Mouse (Mus musculus): ENCODE measurements around the gene Tmc2.

Gene Tmc2

DNA sequence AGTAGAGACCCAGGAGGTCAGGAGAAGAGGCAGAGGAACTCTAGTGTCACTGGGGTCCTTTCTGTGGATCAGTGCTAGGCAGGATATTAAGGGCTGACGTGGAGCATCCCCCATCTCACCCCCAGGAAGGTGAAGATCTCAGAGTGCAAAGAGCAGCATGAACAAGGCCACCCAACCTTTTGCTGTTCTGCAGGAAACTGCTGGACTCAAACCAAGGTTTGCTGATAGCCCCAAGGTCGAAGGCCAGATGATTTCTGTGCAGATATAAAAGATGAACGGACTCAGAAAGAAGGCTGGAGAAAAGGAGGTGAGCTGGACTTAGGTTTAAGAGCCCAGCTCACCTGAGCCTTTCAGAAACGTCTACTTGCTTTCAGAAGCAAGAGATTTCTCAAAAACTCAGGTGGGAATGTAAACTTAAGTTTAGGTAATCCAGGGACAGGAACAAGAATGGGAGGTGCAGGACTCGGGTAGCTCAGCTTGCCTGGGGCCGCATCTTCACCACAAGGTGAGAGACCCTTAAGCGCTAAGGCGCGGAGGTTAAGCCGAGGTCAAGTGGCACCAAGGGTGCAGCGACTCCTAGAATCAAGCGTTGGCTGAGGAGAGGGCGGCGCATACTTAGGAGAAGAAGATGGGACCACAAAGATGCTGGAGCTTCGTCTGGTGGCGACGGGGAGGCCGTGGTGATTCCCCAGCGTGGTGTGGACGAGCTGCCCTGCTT, 99.4 kb downstream of the Tmc2 start:
- in situ Hi-C loops (cut with MboI, MseI), result loop anchor here (5.0 kb wide), 2 partner anchors 68 to 128 kb away; partner anchors contain the start of genes Pced1a (in 1 of the 2) and Vps16 (in 1 of the 2)

DNA sequence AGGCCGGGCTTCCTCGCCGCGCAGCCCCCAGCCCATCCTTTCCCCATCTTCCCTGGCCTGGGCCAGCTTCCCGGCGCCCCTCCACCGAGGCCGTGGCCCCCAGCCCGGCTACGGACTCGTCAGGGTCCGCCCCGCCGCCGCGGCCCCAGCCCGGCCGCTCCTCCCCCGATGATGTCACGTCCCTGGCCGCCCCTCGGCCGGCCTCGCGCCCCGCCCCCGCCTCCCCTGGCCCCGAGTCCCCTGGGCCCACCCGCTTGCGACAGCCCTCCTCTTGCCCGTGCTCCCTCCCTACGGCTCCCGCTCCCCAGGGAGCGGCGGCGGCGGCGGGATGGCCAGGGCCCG, 99.9 kb downstream of the Tmc2 start, which contains the start of gene Ebf4:
Ebf4 (plus strand) TSS at position 234 of the 342 bp plus-strand sequence.
- in situ Hi-C loops (cut with MboI, MseI), result loop anchor here (5.0 kb wide), 2 partner anchors 67 to 127 kb away; partner anchors contain the start of genes Pced1a (in 1 of the 2) and Vps16 (in 1 of the 2)

DNA sequence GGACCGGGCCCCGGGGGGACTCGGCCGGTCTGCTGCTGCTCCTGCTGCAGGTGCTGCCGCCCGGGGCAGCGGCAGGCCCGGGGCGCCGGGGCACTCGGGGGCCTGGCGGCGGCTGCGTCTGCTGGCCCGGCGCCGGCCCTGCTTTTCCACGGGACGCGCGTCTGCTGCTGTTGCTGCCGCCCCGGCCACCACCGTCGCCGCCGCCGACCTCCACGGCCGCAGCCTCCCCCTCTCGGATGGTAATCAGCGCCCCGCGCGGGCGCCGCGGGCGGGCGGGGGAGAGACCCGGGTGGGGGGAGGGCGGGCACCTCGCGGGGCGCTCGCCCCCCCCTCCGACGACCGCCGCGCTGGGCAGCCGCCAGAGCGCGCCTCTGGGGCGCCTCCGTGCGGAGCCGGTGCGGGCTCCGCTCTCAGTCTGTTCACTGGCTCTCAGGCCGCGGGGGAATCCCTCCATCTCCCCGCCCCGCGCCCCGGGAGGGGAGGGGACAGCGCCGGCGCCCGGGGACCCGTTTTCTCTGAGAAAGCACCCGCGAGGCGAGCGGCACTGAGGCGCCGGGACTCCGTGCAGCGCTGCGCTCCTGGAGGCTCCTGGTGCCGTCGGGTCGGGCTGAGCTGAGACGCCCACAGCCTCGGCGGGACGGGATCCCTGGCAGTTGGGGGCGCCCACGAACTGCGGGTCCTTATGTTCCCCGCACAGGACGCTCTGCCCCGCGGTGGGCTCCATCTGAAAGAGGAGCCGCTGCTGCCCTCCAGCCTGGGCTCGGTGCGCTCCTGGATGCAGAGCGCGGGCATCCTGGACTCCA, 100.5 kb downstream of the Tmc2 start:
- in situ Hi-C loops (cut with MboI, MseI), result no loop called here

DNA sequence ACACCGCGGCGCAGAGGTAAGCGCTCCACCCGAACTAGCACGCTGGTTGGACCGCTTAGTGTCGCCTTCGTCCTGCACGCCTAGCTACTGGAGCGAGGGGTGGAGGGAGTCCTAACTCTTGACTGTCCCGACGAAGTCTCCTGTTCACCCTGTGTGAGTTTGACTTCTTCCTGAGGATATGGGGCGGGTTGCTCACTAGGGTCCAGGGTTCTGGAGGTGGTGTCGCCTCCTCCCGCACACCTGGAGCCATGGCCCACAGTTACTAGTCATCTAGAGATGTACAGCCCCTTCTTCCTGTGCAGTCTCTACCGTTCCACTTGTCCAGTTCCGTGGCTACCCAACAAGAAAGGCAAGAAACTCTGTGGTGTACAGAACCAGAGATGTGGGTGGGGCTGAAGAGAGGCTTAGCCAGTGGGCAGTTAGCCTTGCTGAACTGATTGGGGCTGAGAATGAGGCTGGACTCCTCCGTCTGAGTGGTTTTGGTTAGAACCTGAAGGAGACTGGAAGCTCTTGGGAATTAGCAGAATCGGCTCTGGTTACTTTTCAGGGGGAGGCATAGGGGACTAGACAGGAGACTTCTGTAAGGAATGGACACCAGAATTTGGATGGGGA, 101.2 kb downstream of the Tmc2 start:
- in situ Hi-C loops (cut with MboI, MseI), result no loop called here

DNA sequence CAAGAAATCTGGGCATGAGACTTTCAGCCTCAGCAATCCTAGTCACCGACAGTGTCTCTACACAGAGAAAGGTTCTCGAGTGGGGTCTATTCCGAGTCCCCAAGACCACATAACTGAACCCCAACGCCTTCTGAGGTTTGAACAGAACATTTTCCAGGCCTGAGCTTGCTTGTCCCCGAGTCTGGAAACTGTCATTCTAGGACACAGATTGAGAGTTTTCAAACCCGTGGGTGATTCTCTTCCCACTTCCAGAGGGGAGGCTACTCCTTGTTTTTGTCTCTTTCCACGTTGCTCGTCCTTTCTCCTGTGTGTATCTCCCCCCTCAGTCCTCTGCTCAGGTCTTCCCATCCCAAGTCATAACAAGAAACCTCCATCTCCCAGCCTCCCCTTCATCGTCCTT, 102.6 kb downstream of the Tmc2 start:
- in situ Hi-C loops (cut with MboI, MseI), result no loop called here

DNA sequence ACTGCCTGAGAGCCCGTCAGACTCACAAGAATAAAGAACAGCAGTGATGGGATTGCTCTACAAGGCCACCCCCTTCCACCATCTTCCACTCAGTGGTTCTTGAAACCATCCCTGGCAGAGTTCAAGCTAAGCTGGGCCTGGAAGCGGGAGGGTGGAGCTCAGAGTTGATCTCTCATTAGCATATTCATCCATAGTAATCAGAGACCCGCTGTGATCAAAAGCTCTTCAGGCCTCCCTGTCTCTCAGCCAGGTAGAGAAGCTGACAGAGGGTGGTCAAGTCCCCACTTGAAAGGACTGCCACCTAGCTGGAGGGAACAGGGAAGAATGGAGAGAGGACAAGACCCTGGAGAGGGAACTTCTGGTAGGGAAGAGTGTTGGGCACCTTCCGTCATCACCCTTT, 108.0 kb downstream of the Tmc2 start:
- in situ Hi-C loops (cut with MboI, MseI), result no loop called here
